Mouse (Mus musculus) kidney, postnatal 14 days (tissue): ENCODE data around the gene Gm21905.
A peak's percentile ranks its signal among the peaks of the same experiment; 100 is the strongest.

Experiments
- DNase-seq: peaks from one replicate; pipeline ENCODE4 v3.0.0; 2022; ENCODE audit warnings: mixed read lengths

Gm21905 gene

DNA sequence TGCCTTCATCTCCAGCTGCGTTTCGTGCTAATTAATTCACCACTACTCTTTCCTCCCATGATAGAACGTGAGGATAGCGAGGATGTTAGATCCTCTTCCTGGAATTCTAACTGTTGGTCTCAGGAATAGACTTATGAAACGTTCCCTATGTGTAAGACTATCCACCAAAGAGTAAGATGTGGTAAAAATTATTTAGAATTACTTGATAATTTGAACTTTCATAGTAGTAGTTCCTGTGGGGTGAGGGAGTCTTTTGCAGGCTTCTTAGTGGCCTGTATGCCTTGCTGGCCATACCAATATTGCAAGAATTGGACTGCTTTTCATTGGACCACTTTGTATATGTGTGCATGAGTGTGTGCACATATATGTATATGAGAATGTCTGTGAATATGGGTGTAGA, at the start of gene Gm21905:
Gene Gm21905 (minus strand): TSS at position 101 of the 400 bp plus-strand sequence.
- DNase-seq: no peak

DNA sequence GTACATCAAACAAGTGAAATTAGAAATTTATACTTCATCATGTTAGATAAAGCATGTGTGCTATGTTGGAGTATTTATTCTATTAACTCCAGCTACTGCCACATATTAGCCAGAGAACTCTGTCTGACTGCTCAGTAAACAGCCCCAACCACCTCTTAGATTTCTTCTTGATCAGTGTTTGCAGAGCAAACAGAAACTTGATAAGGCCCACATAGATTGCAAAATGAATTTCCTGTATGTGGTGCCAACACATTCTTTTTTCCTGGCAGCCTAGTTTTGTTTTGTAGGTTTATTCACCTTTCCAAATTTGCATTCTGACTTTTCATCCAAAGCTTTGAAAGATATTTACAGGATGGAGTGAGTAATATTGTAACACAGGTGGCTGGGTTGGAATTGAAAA, 44.2 kb upstream of the Gm21905 start:
- DNase-seq: no peak

DNA sequence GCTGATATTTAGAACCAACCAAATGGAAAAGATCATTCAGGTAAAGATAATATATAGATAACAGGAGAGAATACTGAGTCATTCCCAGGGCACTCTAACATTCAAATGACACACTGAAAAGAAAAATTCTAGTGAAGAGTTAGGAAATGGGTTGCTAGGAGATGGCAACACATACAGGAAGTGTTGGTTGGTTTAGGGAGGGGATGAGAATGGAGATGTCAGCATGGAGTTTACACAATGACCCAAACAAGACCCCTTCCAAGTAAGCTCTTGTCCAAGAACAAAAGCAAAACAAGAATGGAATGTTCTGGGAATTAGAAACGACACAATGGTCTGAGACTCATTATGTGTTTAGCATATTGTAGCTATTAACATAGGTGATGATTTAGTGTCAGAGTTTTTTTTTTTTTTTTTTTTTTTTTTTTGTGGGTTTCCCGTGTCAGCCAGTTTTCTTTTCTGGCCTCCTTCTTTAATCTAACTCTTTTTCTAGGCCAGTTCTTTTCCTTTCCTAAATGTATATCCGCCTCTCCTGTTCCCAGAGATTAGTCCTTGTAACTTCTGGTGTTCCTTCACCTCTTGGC, 35.8 kb upstream of the Gm21905 start:
- DNase-seq: no peak

DNA sequence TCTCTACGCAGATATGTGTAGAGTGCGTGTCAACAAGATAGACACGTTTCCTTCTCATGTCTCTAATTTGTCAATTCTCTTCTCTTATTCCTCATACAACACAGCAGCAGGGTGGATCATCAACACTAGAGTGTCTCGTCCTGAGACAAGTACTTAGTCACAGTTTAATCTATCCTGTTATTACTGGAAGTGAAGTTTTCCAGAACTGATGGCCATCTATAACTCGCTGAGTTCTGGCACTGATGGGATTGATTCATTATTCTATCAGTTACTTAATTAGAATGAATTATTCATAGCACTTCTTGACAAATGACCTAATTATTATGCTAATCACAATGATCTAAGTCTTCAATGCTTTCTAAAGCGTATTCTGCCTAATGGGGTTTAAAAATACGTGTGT, 23.3 kb upstream of the Gm21905 start:
- DNase-seq: no peak

DNA sequence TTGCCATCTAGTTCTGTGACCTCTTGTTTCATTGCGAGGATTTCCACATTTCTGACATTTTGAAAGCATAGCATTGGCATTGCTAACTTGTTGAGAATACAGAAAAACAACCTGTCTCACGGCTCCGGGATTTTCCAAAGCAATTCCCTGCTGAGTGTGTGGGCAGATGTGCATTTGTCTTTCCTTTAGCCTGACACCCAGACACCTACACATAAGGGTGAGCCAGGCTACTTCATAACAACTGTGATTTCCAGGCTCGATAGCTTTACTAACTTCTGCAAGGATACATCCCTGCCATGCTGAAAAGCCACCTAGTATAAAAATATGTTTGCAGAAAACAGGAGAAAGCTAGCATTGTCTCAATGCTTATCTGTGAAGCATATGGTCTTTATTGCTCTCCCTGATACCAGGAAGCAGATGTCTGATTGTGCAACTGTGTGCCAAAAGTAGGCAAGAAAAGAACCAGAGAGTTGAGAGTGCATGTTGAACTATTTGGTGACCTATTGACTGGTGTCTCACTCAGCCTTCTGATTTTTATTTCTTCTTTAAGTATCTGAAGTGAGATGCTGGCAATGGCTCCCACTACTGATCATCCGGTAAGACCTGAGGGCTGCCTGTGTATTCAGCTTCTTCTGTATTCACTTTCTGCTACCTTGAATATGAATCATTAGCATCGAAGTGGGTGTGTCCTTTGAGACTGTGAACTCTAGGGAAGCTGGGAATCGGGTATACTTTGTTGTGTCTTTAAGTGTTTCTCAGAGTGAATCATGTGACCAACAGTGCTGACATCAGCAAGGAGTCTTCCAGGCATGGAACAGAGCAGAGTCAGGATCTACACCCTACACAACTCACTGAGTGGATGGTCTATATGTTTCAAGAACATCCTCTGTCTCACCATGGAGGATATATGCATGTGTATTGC, 15.7 kb upstream of the Gm21905 start:
- no peak for DNase-seq

DNA sequence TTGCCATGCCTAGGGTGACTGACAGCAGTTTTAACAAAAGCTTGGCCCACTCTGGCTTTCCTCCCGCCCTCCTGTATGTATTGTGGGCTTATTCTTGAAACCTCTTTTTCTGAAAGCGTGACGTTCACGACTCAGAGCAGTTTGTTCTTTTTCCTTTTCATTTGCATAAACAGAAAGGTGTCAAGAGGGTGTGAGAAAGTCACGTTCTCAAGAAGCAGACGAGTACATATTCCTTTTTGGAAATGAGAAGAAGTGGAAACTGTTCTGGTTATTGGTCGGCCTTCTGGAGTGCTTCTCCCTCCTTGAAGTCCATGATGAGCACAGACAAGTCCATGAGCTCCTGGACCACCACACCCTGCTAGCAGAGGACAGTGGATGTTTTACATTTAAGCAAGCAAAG, 9.3 kb upstream of the Gm21905 start:
- no peak for DNase-seq

DNA sequence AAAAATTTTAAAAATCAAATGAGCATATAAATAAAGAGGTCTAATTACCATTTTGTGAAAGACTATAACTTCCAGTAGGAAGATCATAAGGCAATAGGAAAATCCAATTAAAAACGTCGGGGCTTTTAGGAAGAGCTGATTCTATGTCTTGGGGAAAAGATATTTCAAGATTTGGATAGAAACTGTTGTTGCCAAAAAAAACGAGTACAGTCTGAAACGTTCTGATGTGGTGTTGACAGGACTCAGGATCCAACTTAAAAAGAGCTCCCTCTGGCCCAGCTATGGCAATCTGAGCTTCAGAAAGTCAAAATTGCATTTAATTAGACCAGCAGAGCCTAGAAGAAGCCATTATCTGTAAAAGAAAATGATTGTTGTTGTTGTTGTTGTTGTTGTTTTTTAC, 7.9 kb upstream of the Gm21905 start:
- DNase-seq: no peak

DNA sequence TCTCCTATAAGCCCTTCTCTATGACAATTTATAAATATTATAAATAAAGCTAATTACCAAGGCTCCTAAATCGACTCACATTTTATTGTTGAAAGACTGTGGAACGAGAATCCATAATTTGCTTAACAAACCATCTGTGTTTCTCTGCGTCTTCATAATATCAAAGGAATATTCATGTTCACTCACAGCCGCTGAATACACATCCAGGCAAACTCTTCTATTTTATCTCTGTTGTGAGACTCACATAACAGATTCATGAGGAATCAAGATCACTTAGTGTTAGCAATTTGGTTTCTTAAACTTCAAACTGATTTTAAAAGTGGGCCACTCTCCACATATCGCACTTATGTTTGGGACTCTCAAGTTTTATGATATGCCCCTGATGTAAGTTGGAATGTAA, 1.9 kb upstream of the Gm21905 start:
- no peak for DNase-seq

DNA sequence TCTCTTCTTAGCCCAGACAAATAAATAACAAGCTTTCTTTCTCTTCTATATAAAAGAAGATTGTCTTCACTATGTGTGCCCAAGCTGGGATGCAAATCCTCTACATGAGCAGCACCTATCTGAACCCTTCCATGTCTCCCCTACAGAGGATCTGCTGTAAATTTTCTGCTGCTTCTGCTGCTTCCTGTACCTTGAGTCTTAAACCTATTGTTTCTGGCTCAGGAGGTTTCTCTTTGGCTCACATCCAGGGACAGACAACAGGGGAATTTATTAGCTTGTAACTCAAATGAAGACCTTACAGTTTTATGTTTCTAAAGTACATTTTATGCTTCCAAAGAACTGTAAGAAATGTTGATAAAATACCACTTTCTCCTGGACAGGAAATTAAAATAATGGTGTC, 785 bp upstream of the Gm21905 start:
- peak; percentile 58 for DNase-seq

DNA sequence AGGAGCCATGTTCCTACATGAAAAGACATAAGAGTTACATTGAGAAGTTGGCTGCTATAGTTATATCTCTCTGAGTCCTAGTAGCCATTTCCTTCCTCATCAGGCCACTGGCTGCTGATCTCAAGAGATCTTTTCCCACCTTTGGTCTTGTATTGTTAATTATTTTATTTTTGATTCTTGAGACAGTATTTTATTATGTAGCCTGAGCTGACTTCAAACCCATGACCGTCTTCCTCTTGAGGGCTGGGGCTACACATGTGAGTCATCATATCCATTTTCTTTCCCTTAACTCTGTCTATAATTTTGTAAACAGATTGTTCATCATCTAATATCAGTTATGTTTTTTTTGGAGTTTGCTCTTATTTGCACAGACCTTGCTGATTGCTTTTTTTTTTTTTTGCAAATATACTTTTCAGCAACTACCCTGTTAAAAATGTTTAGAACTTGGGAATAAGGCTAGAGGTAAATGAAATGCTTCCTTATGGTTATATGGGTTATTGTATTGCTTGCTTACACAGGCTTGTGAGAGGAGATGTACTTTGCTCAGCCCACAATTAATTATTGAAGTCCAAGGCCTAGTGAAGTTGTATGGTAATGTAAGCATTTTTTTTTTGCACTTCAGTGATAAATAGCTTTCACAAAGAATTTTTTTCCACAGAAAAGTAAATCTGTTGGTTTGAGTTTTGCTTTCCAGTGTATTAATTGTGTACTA, 2.0 kb downstream of the Gm21905 start:
- DNase-seq: no peak

DNA sequence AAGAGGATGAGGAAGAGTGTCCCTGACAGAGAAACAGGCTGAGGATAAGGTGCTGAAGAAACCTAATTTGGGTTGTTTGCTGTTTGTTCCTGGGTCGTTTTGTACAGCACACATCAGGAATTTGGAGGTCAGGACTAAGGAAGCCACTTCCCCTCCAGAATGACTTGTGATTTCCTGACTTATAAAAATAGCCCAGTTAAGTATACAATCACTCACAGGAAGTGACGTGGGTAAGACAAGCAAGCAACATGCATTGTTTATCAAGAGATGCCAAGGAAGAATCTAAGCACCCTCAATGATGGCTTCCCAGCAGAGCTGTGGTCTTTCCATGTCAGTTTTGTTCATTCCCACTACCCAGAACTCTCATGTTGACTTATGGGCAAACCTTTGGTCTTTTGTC, 3.0 kb downstream of the Gm21905 start:
- peak; percentile 12 for DNase-seq

DNA sequence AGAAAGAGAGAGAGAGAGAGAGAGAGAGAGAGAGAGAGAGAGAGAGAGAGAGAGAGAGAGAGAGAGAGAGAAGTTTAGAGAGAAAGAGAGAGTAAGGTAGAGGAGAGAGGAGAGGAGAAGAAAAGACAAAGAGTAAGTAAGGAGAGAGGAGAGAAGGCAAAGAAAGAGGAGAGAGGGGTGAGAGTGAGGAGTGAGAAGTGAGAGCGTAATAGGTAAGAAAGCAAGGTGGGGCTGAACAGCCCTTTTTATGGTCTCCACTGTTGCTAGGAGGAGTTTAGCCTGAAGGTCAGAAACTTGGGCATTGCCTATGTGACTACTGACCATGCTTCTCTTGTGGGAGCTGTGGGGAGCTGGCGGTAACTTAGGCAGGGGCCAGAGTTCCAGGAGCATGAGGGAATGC, 4.9 kb downstream of the Gm21905 start, which contains the start of gene Gm5108:
Gene Gm5108 (plus strand): TSS at position 301 of the 400 bp plus-strand sequence.
- DNase-seq: no peak

DNA sequence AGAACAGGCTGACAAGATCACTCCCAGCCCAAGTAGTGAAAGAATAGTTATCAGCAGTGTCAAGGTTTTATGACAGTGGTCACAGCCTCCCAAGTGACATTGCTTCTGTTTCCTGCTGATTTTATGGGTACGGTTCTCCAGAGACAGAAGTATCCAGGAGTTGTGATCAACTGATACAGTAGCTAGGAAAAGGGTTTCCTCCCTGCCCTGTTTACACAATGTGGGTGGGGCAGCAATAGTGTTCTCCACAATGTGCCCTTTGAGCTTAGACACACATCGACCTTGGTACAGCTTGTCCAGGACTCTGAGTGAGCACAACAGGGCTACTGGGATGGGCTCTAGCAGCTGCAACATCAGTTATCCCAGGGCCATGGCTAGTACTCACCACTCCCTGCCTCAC, 14.6 kb downstream of the Gm21905 start:
- DNase-seq: no peak

DNA sequence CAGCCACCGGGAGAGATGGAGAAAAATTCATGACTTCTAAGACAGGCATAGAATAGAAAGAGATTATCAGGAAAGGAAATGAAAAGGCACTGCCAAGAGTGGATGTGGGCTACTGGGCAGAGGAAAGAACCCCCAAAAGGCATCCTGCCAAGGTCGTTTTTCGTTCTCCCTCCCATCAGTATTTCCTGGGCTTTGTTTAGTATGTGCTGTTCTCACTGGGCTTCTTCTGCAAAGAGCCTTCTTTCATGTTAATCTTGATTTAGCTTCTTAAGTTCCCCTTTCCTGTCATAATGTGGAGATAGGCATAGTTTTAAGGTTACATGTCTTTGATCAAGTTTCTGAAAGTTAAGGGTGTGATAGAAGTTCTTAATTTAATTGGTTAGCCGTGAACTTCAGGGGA, 15.6 kb downstream of the Gm21905 start:
- no peak for DNase-seq

DNA sequence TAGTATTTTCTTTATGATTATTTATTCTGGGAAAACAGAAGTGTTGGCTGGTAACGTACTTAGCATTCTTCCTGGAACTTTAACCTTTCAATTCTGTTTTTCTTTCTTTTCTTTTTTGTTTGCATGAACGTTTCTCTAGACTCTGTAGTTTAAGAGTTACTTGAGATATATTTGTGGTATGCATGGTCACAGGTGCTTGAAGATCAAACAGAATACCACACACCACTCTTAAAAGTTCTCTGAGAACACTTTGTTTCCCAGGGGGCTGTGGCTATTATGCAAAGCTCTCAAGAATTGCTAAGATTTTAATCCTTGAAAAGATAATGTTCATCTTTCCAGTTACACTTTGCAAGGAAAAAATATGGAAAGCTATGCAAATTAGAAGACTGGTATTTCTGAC, 41.7 kb downstream of the Gm21905 start:
- no peak for DNase-seq

DNA sequence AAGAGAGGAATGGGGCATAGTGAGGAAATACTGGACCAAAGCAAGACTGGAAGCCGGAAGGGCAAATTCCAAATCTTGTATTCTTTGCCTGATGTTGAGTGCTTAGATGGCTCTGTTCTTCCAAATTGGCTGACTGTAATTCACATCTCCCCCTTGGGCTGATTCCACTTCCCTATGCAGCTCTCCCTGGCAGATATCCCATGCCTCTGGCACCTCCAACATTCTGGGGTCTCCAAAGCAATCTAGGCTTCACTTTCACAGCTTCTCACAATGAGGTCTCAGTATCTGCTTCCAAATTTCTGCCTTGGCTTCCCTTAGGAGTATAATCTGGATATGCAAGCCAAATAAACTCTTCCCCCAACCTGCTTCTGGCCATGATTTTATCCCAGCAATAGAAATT, 47.3 kb downstream of the Gm21905 start:
- DNase-seq: no peak

DNA sequence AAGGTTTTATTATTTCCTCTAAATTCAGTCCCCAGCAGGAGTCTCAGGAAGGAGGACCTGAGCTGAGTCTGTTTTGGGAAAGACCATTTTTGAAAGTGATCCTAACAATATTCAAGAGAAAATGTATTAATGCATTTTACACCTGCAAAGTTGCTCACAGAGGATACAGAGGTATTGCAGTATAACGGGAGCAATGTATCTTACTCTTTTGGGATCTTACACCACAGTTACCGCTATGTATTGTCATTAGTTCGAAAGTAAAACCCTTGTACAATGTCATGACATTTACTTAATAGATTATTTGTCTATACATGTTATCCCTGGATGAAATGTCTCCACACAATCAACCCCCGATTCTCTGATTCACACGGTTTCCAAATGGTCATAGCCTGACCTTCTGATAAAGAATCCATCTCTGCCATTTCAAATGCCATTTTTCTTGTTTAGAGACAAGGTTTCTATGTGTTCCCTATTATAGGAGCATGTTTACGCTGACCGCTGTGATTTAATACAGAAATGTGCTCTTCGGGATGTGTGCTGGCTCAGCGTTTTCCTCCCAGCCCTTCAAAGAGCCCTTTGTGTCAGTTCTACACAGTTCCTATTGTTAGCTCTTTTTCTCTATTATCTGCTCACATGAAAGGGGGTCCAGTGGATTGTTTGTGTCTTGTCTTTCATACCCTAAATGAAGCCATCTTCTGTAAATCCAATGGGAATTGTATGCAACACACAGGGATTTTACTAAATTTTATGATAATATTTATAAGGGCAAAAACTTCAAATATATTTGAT, 61.6 kb downstream of the Gm21905 start:
- DNase-seq: no peak

DNA sequence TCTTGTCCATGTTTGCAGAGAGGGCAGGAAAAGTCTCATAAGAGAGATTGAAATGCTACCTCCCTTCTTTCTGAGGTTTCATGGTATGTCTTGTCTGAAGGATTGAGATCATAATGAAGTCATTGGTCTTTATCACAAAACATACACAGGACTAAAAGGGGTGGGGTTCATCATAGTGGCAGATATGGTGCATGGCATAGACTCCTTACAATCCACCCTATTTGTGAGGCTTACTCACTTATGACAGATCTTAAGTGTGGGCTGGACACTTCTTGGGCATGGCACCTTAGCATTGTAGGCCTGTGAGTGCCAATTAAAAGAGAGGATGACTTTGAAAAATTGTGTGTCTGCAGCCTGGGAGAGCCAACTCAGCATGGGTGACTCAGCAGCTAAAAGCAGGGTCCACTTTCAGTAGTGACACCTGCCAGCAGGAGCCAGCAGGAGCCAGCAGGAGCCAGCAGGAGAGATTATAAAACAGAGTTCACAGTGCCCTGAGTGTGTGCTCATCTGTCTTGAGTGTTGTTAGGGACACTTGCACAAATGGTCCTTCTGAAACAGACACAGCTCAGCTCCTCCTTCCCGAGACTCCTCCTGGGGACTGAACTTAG, 62.6 kb downstream of the Gm21905 start:
- no peak for DNase-seq
